Mouse (Mus musculus): ENCODE measurements at regions not wholly inside any gene's neighbourhood (a gene's known extent, or its start where the extent isn't known, plus 50 kb on each side); places are given as distances from the start of the nearest gene placed in this dataset.

- H3K4me1 ChIP-seq (replicated peaks; ENCODE audit: control insufficient read depth, insufficient read depth, low read length): no peaks in the 10 kb centered on the region
- no peaks in the 10 kb centered on the region for H3K27me3 ChIP-seq (replicated peaks; ENCODE audit: control insufficient read depth, insufficient read depth, low read length)
- H3K4me2 ChIP-seq: no peak overlapping the region
- DNase-seq (ENCODE audit: low spot score) (no peak), ATAC-seq (replicated peaks; ENCODE audit: low FRiP score) (no peak)
- no peaks in the 10 kb centered on the region for H3K9me3 ChIP-seq (ENCODE audit: control insufficient read depth, low read length)
- no peak overlapping the region for H3K4me3 ChIP-seq (ENCODE audit: low read depth, low read length)
- H3K36me3 ChIP-seq (ENCODE audit: control insufficient read depth, insufficient read depth, low read length): no peaks in the 10 kb centered on the region
- WGBS: 83% methylated on average over 4 of the region's 4 CpGs
- no peak overlapping the region for H3K9ac ChIP-seq (ENCODE audit: low read depth, low read length)
- no peak overlapping the region for H3K27ac ChIP-seq (ENCODE audit: low read depth, low read length)
These were observed 54.6 kb downstream of the Sox4 start for GRCm38 (mm10) chr13:28898900-28899299.

- H3K4me2 ChIP-seq: no peak overlapping the region
- H3K27ac ChIP-seq (ENCODE audit: low read depth, low read length): no peak overlapping the region
- H3K36me3 ChIP-seq (ENCODE audit: control insufficient read depth, insufficient read depth, low read length): no peaks in the 10 kb centered on the region
- H3K27me3 ChIP-seq (replicated peaks; ENCODE audit: control insufficient read depth, insufficient read depth, low read length): peaks cover 7% of the 10 kb centered on the region
- 87% methylated on average over 6 of the region's 6 CpGs for WGBS
- DNase-seq (ENCODE audit: low spot score): no peak
- H3K9me3 ChIP-seq (ENCODE audit: control insufficient read depth, low read length): no peaks in the 10 kb centered on the region
- H3K4me1 ChIP-seq (replicated peaks; ENCODE audit: control insufficient read depth, insufficient read depth, low read length): no peaks in the 10 kb centered on the region
- H3K9ac ChIP-seq (ENCODE audit: low read depth, low read length): no peak overlapping the region
- ATAC-seq (replicated peaks; ENCODE audit: low FRiP score): no peak
- H3K4me3 ChIP-seq (ENCODE audit: low read depth, low read length): no peak overlapping the region
These were observed 60.6 kb downstream of the Sox4 start for GRCm38 (mm10) chr13:28892896-28893295.

DNA sequence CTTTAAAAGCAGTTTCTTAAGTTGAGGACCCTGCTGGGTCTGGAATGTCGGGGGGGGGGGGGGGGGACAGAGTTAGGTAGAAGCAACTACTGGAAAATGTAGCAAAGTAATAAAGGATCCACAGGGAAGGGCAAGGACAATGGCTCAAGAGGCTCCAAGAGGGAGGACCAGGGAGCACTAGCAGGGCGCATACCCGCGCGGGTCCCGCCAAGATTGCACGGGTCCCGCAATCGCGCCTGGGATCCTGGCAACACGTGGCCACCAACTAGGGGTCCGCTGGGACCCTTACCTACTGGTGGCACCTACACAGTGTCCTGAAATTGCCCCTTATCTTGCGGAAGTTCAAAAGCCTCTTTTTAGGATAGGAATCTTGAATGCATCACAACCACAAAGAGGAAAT, 66.4 kb downstream of the Sox4 start:
- Histone ChIP-seq H3K4me1 (replicated peaks; ENCODE audit: control insufficient read depth, insufficient read depth, low read length) (no peaks in the 10 kb centered on the region), H3K4me3 (ENCODE audit: low read depth, low read length) (no peak overlapping the region), H3K27ac (ENCODE audit: low read depth, low read length) (no peak overlapping the region), H3K36me3 (ENCODE audit: control insufficient read depth, insufficient read depth, low read length) (no peaks in the 10 kb centered on the region), H3K27me3 (replicated peaks; ENCODE audit: control insufficient read depth, insufficient read depth, low read length) (peaks cover 55% of the 10 kb centered on the region), H3K9me3 (ENCODE audit: control insufficient read depth, low read length) (no peaks in the 10 kb centered on the region), H3K9ac (ENCODE audit: low read depth, low read length) (no peak overlapping the region), H3K4me2 (no peak overlapping the region)
- DNase-seq (ENCODE audit: low spot score) (no peak), ATAC-seq (replicated peaks; ENCODE audit: low FRiP score) (no peak)
- 8% methylated on average over 13 of the region's 13 CpGs for WGBS

GRCm38 (mm10) chr13:28886691-28887090, 66.8 kb downstream of the Sox4 start:
- no peak overlapping the region for H3K4me3 ChIP-seq (ENCODE audit: low read depth, low read length)

DNA sequence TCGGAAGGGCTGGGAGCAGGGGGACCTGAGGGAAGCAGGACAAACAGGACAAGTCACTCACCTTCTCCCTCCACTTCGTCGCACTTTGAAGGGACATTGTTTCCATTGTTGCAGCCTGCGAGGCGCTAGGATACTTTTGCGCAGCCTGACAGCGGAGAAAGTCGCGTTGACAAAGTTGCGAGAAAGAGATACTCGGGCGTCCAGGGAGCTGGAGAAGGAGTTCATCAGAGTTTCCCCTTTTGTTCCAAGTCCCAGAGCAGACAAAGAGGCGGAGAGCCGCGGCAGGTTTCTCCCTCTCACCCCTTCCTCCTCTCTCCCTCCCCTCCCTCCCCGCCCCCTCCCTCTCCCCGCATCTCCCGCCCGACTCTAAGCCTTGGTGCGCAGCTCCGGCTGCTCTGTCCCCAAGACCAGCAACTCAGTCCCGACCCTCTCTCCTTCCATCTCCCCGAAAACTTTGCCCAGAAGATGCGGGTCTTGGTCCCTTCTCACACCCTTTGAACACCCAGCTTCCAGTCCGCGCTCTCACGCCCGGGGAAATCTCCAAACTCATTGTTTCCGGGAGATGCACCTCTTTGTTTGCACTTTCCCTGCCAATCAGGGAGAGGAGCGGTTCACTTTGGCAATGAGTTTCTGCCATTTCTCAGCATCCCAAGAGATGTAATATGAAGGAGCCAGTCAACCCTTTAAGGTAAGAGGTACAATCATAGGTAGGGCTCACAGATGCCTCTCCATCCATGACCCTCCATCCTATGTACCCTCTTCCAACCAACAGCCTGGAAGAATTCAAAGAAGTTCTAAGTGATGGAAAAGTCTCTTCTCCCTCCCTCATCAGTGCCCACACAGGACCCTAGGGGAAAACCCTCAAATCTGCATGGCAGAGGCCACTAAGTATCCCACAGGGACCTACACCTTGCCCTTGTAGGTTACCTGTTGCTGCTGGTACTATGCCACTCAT, 68.2 kb downstream of the Sox4 start:
- Histone ChIP-seq H3K4me1 (replicated peaks; ENCODE audit: control insufficient read depth, insufficient read depth, low read length) (no peaks in the 10 kb centered on the region), H3K4me3 (ENCODE audit: low read depth, low read length) (peak overlapping the region; percentile 38), H3K9ac (ENCODE audit: low read depth, low read length) (no peak overlapping the region; the same call in 1 of the 2 replicates), H3K36me3 (ENCODE audit: control insufficient read depth, insufficient read depth, low read length) (no peaks in the 10 kb centered on the region), H3K27ac (ENCODE audit: low read depth, low read length) (no peak overlapping the region), H3K4me2 (peak overlapping the region; percentile 60), H3K27me3 (replicated peaks; ENCODE audit: control insufficient read depth, insufficient read depth, low read length) (peaks cover 55% of the 10 kb centered on the region), H3K9me3 (ENCODE audit: control insufficient read depth, low read length) (no peaks in the 10 kb centered on the region)
- DNase-seq (ENCODE audit: low spot score) (peak; percentile 38), ATAC-seq (replicated peaks; ENCODE audit: low FRiP score) (no peak)
- 1% methylated on average over 25 of the region's 30 CpGs for WGBS

More at GRCm38 (mm10) chr13:28886691-28887090, 66.8 kb downstream of the Sox4 start:
- Histone ChIP-seq H3K9me3 (ENCODE audit: control insufficient read depth, low read length) (no peaks in the 10 kb centered on the region), H3K4me2 (no peak overlapping the region), H3K27ac (ENCODE audit: low read depth, low read length) (no peak overlapping the region), H3K4me1 (replicated peaks; ENCODE audit: control insufficient read depth, insufficient read depth, low read length) (no peaks in the 10 kb centered on the region), H3K36me3 (ENCODE audit: control insufficient read depth, insufficient read depth, low read length) (no peaks in the 10 kb centered on the region), H3K27me3 (replicated peaks; ENCODE audit: control insufficient read depth, insufficient read depth, low read length) (peaks cover 55% of the 10 kb centered on the region), H3K9ac (ENCODE audit: low read depth, low read length) (no peak overlapping the region)
- WGBS: 8% methylated on average over 11 of the region's 11 CpGs
- DNase-seq (ENCODE audit: low spot score) (no peak), ATAC-seq (replicated peaks; ENCODE audit: low FRiP score) (no peak)

- peak overlapping the region; percentile 60 for H3K4me2 ChIP-seq
- H3K27me3 ChIP-seq (replicated peaks; ENCODE audit: control insufficient read depth, insufficient read depth, low read length): peaks cover 55% of the 10 kb centered on the region
- no peaks in the 10 kb centered on the region for H3K36me3 ChIP-seq (ENCODE audit: control insufficient read depth, insufficient read depth, low read length)
- H3K9me3 ChIP-seq (ENCODE audit: control insufficient read depth, low read length): no peaks in the 10 kb centered on the region
- H3K9ac ChIP-seq (ENCODE audit: low read depth, low read length): no peak overlapping the region
- ATAC-seq (replicated peaks; ENCODE audit: low FRiP score) (no peak), DNase-seq (ENCODE audit: low spot score) (no peak)
- H3K4me3 ChIP-seq (ENCODE audit: low read depth, low read length): peak overlapping the region; percentile 38
- 1% methylated on average over 26 of the region's 26 CpGs for WGBS
- H3K27ac ChIP-seq (ENCODE audit: low read depth, low read length): no peak overlapping the region
- H3K4me1 ChIP-seq (replicated peaks; ENCODE audit: control insufficient read depth, insufficient read depth, low read length): no peaks in the 10 kb centered on the region
These were observed 69.2 kb downstream of the Sox4 start for GRCm38 (mm10) chr13:28884191-28884820.

DNA sequence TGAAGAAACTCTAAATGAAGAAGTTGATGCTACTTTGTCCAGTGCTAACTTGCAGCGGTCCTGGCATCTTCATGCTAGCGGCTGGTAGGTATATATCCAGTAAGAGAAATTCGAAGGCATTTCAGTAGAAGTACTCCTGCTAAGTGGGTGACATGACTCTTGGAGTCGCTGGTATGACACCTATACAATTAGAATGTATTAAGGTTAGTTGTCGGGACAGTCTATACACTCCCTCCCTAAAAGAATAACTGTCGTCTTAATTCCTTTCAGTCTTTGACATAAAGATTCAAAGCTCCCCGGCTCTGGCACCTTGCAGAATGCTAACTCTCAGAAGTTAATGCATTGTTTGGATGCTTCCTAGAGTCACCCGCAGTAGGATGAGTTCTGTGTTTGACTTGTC, 70.1 kb downstream of the Sox4 start:
- Histone ChIP-seq H3K9me3 (ENCODE audit: control insufficient read depth, low read length) (no peaks in the 10 kb centered on the region), H3K36me3 (ENCODE audit: control insufficient read depth, insufficient read depth, low read length) (no peaks in the 10 kb centered on the region), H3K27ac (ENCODE audit: low read depth, low read length) (no peak overlapping the region), H3K4me1 (replicated peaks; ENCODE audit: control insufficient read depth, insufficient read depth, low read length) (no peaks in the 10 kb centered on the region), H3K4me2 (peak overlapping the region; percentile 60), H3K9ac (ENCODE audit: low read depth, low read length) (no peak overlapping the region), H3K27me3 (replicated peaks; ENCODE audit: control insufficient read depth, insufficient read depth, low read length) (peaks cover 54% of the 10 kb centered on the region), H3K4me3 (ENCODE audit: low read depth, low read length) (peak overlapping the region; percentile 38; the same call in 1 of the 2 replicates)
- DNase-seq (ENCODE audit: low spot score): no peak
- 46% methylated on average over 8 of the region's 8 CpGs for WGBS
- no peak for ATAC-seq (replicated peaks; ENCODE audit: low FRiP score)

- Histone ChIP-seq H3K27me3 (replicated peaks; ENCODE audit: control insufficient read depth, insufficient read depth, low read length) (peaks cover 29% of the 10 kb centered on the region), H3K4me2 (no peak overlapping the region), H3K4me1 (replicated peaks; ENCODE audit: control insufficient read depth, insufficient read depth, low read length) (no peaks in the 10 kb centered on the region), H3K9ac (ENCODE audit: low read depth, low read length) (no peak overlapping the region), H3K9me3 (ENCODE audit: control insufficient read depth, low read length) (no peaks in the 10 kb centered on the region), H3K4me3 (ENCODE audit: low read depth, low read length) (no peak overlapping the region), H3K36me3 (ENCODE audit: control insufficient read depth, insufficient read depth, low read length) (no peaks in the 10 kb centered on the region), H3K27ac (ENCODE audit: low read depth, low read length) (no peak overlapping the region)
- 65% methylated on average over 6 of the region's 6 CpGs for WGBS
- ATAC-seq (replicated peaks; ENCODE audit: low FRiP score) (no peak), DNase-seq (ENCODE audit: low spot score) (no peak)
These were observed 72.6 kb downstream of the Sox4 start for GRCm38 (mm10) chr13:28880888-28881287.
